ENCODE assay signal across 15 mouse cellular contexts in the genomic region with DNA sequence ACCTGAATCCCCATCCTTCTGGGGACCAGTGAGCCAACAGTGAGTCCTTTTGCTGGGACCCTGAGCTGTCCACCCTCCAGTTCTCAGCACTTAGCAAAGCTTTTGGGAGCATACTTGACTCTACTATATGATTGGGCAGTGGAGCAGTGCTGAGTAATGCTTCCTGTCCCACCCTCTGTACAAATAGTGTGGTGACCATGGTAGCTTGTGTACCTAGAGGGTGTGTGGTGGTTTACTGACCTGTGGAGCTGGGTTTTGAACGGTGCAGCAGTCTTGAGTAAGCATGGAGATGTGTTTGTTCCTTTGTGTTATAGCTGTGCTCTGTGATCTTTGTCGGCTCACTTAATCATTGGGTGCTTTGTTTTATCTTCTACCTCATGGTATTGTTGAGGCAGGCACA.
"Had no signal": no experiment of that assay in that cellular context is flagged by ENCODE, and none has a peak within 500 bp of the region (broad histone marks: within the 10 kb centered on the region; RNA-seq: fewer than 3 reads in every experiment).

No protein-coding gene starts in this region.

- H3K27me3 ChIP-seq: hindbrain, embryonic 15.5 days; kidney, embryonic 15.5 days; liver, embryonic 15.5 days; megakaryocyte, embryonic 14.5 days; midbrain, embryonic 15.5 days had no signal

- H3K4me3 ChIP-seq: hindbrain, embryonic 15.5 days; kidney, embryonic 15.5 days; left cerebral cortex, adult 2 months; limb, embryonic 10.5 days; liver, embryonic 15.5 days; megakaryocyte, embryonic 14.5 days; midbrain, embryonic 15.5 days had no signal

- DNase-seq: kidney, adult 2 months; kidney, postnatal 14 days; lung, postnatal 10 days; right cerebral cortex, adult 18-20 months; right cerebral cortex, postnatal 25 days had no signal

- H3K27ac ChIP-seq: hindbrain, embryonic 15.5 days; kidney, embryonic 15.5 days; left cerebral cortex, adult 2 months; limb, embryonic 10.5 days; liver, embryonic 15.5 days; macrophage; midbrain, embryonic 15.5 days had no signal

- H3K9ac ChIP-seq: hindbrain, embryonic 15.5 days; kidney, embryonic 15.5 days; liver, embryonic 15.5 days; midbrain, embryonic 15.5 days had no signal

- H3K36me3 ChIP-seq: hindbrain, embryonic 15.5 days; kidney, embryonic 15.5 days; limb, embryonic 10.5 days; liver, embryonic 15.5 days; midbrain, embryonic 15.5 days had no signal

- H3K4me1 ChIP-seq: hindbrain, embryonic 15.5 days; kidney, embryonic 15.5 days; limb, embryonic 10.5 days; liver, embryonic 15.5 days; midbrain, embryonic 15.5 days had no signal

- ATAC-seq: inflammation-experienced regulatory T-cells, adult 6 months; midbrain, embryonic 15.5 days had no signal

- H3K9me3 ChIP-seq: hindbrain, embryonic 15.5 days; kidney, embryonic 15.5 days; limb, embryonic 10.5 days; liver, embryonic 15.5 days; midbrain, embryonic 15.5 days had no signal

- H3K4me2 ChIP-seq: hindbrain, embryonic 15.5 days; kidney, embryonic 15.5 days; liver, embryonic 15.5 days; midbrain, embryonic 11.5 days; midbrain, embryonic 15.5 days had no signal
